Mouse (Mus musculus) MEL (cell line): ENCODE data around the gene Plbd2. TPM values are rescaled to one million over a fixed set of nuclear protein-coding genes. Genes with fewer than 3 reads are reported as not detected.

Source experiments
- DNase-seq: peaks from one replicate; pipeline ENCODE4 v3.0.0; 2011; ENCODE audit warnings: low read depth, low spot score
- H3K27ac ChIP-seq: 2 replicates; pipeline ENCODE4 v1.5.1; 2012; ENCODE audit warnings: low read depth, mild to moderate bottlenecking, control low read depth, low read length, moderate library complexity; ENCODE audit not compliant: control insufficient read depth
- H3K27me3 ChIP-seq, 2 experiments: fragments of 150-350 bp in 1 of 2; sonication (generic) in 1 of 2; 2 replicates each; pipeline ENCODE4 v1.6.1; 2012; ENCODE audit warnings: low read length in 2 of 2, mild to moderate bottlenecking in 2 of 2, improper control_type of control experiment in 1 of 2, moderate library complexity in 1 of 2; ENCODE audit not compliant: insufficient read depth in 2 of 2, control insufficient read depth in 1 of 2
- H3K36me3 ChIP-seq, 2 experiments: 2 replicates each; pipeline ENCODE4 v1.6.1; 2012 to 2014; ENCODE audit warnings: low read length in 2 of 2, improper control_type of control experiment in 1 of 2, inconsistent platforms in 1 of 2, mild to moderate bottlenecking in 1 of 2; ENCODE audit not compliant: insufficient read depth in 2 of 2, control insufficient read depth in 1 of 2
- H3K4me1 ChIP-seq, 2 experiments: fragments of 150-350 bp in 1 of 2; sonication (generic) in 1 of 2; 2 replicates each; pipeline ENCODE4 v1.6.1; 2012; ENCODE audit warnings: low read length in 2 of 2, improper control_type of control experiment in 1 of 2, mild to moderate bottlenecking in 1 of 2; ENCODE audit not compliant: insufficient read depth in 2 of 2, control insufficient read depth in 1 of 2
- H3K4me3 ChIP-seq, 2 experiments: fragments of 150-350 bp in 1 of 2; sonication (generic) in 1 of 2; 2 replicates each; pipeline ENCODE4 v1.5.1; 2012; ENCODE audit warnings: low read depth in 2 of 2, low read length in 2 of 2, mild to moderate bottlenecking in 2 of 2, moderate library complexity in 2 of 2, control low read depth in 1 of 2, improper control_type of control experiment in 1 of 2; ENCODE audit not compliant: control insufficient read depth in 1 of 2, insufficient read depth in 1 of 2
- H3K79me2 ChIP-seq: 2 replicates; pipeline ENCODE4 v1.6.1; 2012; ENCODE audit warnings: mild to moderate bottlenecking, low read length, moderate library complexity; ENCODE audit not compliant: control insufficient read depth, poor library complexity, insufficient read depth
- H3K9ac ChIP-seq: 2 replicates; pipeline ENCODE4 v1.6.1; 2012; ENCODE audit warnings: low read depth, mild to moderate bottlenecking, control low read depth, low read length, moderate library complexity; ENCODE audit not compliant: control insufficient read depth, poor library complexity, severe bottlenecking
- H3K9me3 ChIP-seq: fragments of 150-350 bp; sonication (generic); replicated peaks from 2 replicates; pipeline ENCODE4 v1.6.1; 2012; ENCODE audit warnings: mild to moderate bottlenecking, low read length, improper control_type of control experiment, moderate library complexity; ENCODE audit not compliant: insufficient read depth
- CHD2 ChIP-seq: IDR thresholded peaks from 2 replicates; pipeline ENCODE4 v1.6.1; 2011; ENCODE audit warnings: low read length, improper control_type of control experiment
- CTCF ChIP-seq, 3 experiments: IDR thresholded peaks in 2 of 3; conservative IDR thresholded peaks in 1 of 3; 2 replicates each; pipeline ENCODE4 v1.5.1; 2011 to 2012; ENCODE audit warnings: low read length in 3 of 3, low read depth in 2 of 3, mild to moderate bottlenecking in 2 of 3, improper control_type of control experiment in 1 of 3, inconsistent platforms in 1 of 3, mixed read lengths in 1 of 3, moderate library complexity in 1 of 3; ENCODE audit not compliant: control insufficient read depth in 1 of 3, insufficient read depth in 1 of 3, poor library complexity in 1 of 3, severe bottlenecking in 1 of 3
- ELF1 ChIP-seq: IDR thresholded peaks from 2 replicates; pipeline ENCODE4 v1.6.1; 2014; ENCODE audit warnings: low read depth, mild to moderate bottlenecking, inconsistent platforms, low read length, improper control_type of control experiment, moderate library complexity
- ETS1 ChIP-seq: IDR thresholded peaks from 2 replicates; pipeline ENCODE4 v1.6.1; 2012; ENCODE audit warnings: low read depth, mild to moderate bottlenecking, inconsistent platforms, low read length, improper control_type of control experiment, moderate library complexity
- GABPA ChIP-seq: IDR thresholded peaks from 2 replicates; pipeline ENCODE4 v1.6.1; 2012; ENCODE audit warnings: low read depth, mild to moderate bottlenecking, inconsistent platforms, low read length, improper control_type of control experiment, moderate library complexity
- GATA1 ChIP-seq: IDR thresholded peaks from 2 replicates; pipeline ENCODE4 v1.6.1; 2011; ENCODE audit warnings: low read depth, low read length, improper control_type of control experiment
- MAFK ChIP-seq: IDR thresholded peaks from 2 replicates; pipeline ENCODE4 v1.6.1; 2011; ENCODE audit warnings: low read depth, mild to moderate bottlenecking, low read length, improper control_type of control experiment, borderline replicate concordance
- MAZ ChIP-seq: IDR thresholded peaks from 2 replicates; pipeline ENCODE4 v1.6.1; 2012; ENCODE audit warnings: low read depth, mild to moderate bottlenecking, inconsistent platforms, low read length, improper control_type of control experiment
- MXI1 ChIP-seq: IDR thresholded peaks from 2 replicates; pipeline ENCODE4 v1.6.1; 2011; ENCODE audit warnings: mild to moderate bottlenecking, low read depth, low read length, improper control_type of control experiment
- NELFE ChIP-seq: IDR thresholded peaks from 2 replicates; pipeline ENCODE4 v1.6.1; 2011; ENCODE audit warnings: low read depth, low read length, improper control_type of control experiment
- POLR2A ChIP-seq, 2 experiments: IDR thresholded peaks; 2 replicates each; pipeline ENCODE4 v1.6.1; 2011 to 2012; ENCODE audit warnings: low read length in 2 of 2, mild to moderate bottlenecking in 2 of 2, control low read depth in 1 of 2, improper control_type of control experiment in 1 of 2, low read depth in 1 of 2, moderate library complexity in 1 of 2; ENCODE audit not compliant: control insufficient read depth in 1 of 2, insufficient read depth in 1 of 2, poor library complexity in 1 of 2
- RAD21 ChIP-seq: IDR thresholded peaks from 2 replicates; pipeline ENCODE4 v1.6.1; 2011; ENCODE audit warnings: mild to moderate bottlenecking, low read depth, low read length, improper control_type of control experiment
- TAL1 ChIP-seq: IDR thresholded peaks from 2 replicates; pipeline ENCODE4 v1.6.1; 2012; ENCODE audit warnings: mild to moderate bottlenecking, inconsistent platforms, low read length, moderate library complexity, mixed read lengths
- UBTF ChIP-seq: IDR thresholded peaks from 2 replicates; pipeline ENCODE4 v1.6.1; 2012; ENCODE audit warnings: low read depth, mild to moderate bottlenecking, inconsistent platforms, low read length, improper control_type of control experiment, moderate library complexity, borderline replicate concordance; ENCODE audit not compliant: insufficient read depth
- ZC3H11A ChIP-seq: IDR thresholded peaks from 2 replicates; pipeline ENCODE4 v1.6.1; 2012; ENCODE audit warnings: low read depth, mild to moderate bottlenecking, inconsistent platforms, low read length, improper control_type of control experiment
- ZKSCAN1 ChIP-seq: IDR thresholded peaks from 2 replicates; pipeline ENCODE4 v1.6.1; 2012; ENCODE audit warnings: low read depth, mild to moderate bottlenecking, inconsistent platforms, low read length, improper control_type of control experiment, moderate library complexity
- polyA plus RNA-seq, 2 experiments: library from polyadenylated mRNA; stranded (reverse) in 1 of 2; unstranded in 1 of 2; fragments of >175 nt in 1 of 2; fragments of >200 nt in 1 of 2; gene quantifications; 2 replicates each; pipeline versions ENCODE4 v1.2.1 to v1.2.4; 2012; ENCODE audit warnings: low replicate concordance in 2 of 2, low read depth in 1 of 2; ENCODE audit not compliant: insufficient read length in 2 of 2, insufficient read depth in 1 of 2, missing spikeins in 1 of 2
- total RNA-seq: library from RNA; depleted of rRNA; stranded (reverse); fragments of 300-350 nt; gene quantifications from 2 replicates; pipeline ENCODE4 v1.2.3, GENCODE M21; 2012

Plbd2 gene
- total and polyA plus RNA-seq, 3 experiments = 10.1 to 30.5 TPM; not detected in 1

DNA sequence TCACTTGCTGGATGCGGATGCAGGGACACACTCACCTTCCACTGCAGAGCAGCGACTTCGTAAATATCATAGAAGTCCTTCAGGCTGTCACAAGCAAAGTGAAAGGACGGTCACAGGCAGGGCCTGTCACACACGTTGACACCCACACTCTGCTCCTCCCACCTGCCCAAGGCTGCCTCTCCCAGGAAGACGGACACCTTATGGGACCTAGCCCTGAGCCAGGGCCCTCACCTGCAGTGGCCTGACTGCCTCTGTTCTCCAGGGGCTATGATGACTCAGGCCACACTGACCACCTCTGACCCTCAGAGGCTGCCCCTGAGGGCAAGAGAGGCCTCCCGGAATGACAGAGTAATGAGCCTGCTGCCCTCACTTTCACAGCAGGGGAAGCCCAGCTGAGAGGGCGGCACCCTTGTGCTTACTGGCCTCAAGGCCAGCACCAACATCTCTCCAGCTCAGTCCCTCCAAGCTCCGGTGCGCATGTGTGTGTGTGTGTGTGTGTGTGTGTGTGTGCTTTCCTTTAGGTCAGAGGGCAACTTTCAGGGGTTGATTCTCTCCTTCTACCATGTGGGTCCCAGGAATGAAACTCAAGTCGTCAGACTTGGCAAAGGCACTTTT, 44.9 kb upstream of the Plbd2 start:
- Histone ChIP-seq H3K27ac (no peak overlapping the region), H3K9ac (no peak overlapping the region), H3K9me3 (no peaks in the 10 kb centered on the region), H3K4me1 (no peaks in the 10 kb centered on the region), H3K27me3 (no peaks in the 10 kb centered on the region), H3K4me3 (no peak overlapping the region), H3K36me3 (no peaks in the 10 kb centered on the region), H3K79me2 (no peaks in the 10 kb centered on the region)
- TF ChIP-seq GABPA (no peak), UBTF (no peak), ETS1 (no peak), MXI1 (no peak), GATA1 (no peak)
- DNase-seq = no peak

DNA sequence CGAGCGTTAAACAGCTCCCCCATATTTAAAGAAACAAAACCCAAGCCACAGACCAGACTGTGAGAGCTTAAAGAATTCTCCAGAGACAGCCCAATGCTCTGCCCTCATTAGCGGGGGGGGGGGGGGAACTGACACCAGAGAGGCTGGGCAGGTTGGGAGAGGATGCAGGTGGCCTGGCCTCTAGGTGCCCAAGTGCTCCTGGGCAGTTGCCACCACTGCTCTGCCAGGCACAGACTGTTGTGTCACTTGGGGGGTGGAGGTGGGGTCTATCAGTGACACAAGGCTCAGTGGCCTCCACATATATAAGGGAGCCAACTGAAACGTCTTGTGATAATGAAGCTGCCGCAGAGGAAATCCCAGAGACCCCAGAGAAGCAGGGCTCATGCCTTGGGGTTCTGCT, 33.2 kb upstream of the Plbd2 start:
- H3K27ac ChIP-seq = no peak overlapping the region
- TF ChIP-seq MAZ (no peak), NELFE (no peak), RAD21 (no peak), ELF1 (no peak), CHD2 (no peak), POLR2A (IDR thresholded peaks at IDR 0.05; ENCODE audit: control insufficient read depth in 1 of 2, insufficient read depth in 1 of 2, low read depth in 1 of 2, low read length in 2 of 2, poor library complexity in 1 of 2) (no peak), CTCF (IDR thresholded peaks at IDR 0.05 in 2 of 3, conservative IDR thresholded peaks at IDR 0.05 in 1 of 3; ENCODE audit: control insufficient read depth in 1 of 3, insufficient read depth in 1 of 3, low read depth in 2 of 3, low read length in 3 of 3, poor library complexity in 1 of 3, severe bottlenecking in 1 of 3) (no peak), GABPA (no peak), UBTF (no peak), TAL1 (no peak), MAFK (no peak), ZKSCAN1 (no peak), ZC3H11A (no peak), ETS1 (no peak)
- H3K79me2 ChIP-seq = no peaks in the 10 kb centered on the region
- H3K27me3 ChIP-seq = no peaks in the 10 kb centered on the region
- H3K4me3 ChIP-seq = no peak overlapping the region
- DNase-seq = no peak
- H3K9me3 ChIP-seq = no peaks in the 10 kb centered on the region
- H3K36me3 ChIP-seq = no peaks in the 10 kb centered on the region; a peak in 1 of 4 replicates
- no peak overlapping the region for H3K9ac ChIP-seq
- no peaks in the 10 kb centered on the region for H3K4me1 ChIP-seq
